Mouse (Mus musculus): ENCODE measurements at regions not wholly inside any gene's neighbourhood (a gene's known extent, or its start where the extent isn't known, plus 50 kb on each side); places are given as distances from the start of the nearest gene placed in this dataset.

GRCm38 (mm10) chr5:112142731-112143130, 109.6 kb downstream of the Cryba4 start:
- TF ChIP-seq CTCF (IDR thresholded peaks at IDR 0.05; ENCODE audit: low read depth, low read length) (no peak), POLR2A (IDR thresholded peaks at IDR 0.05; ENCODE audit: borderline replicate concordance, low read depth, low read length) (no peak)

Data from bone marrow macrophage, adult 2 months (primary cell).